Mouse (Mus musculus): ENCODE measurements around the gene Adpgk. TPM values are rescaled to one million over a fixed set of nuclear protein-coding genes. Genes with fewer than 3 reads are reported as not detected.

The Adpgk gene
- total and polyA plus RNA-seq, 2 experiments from 2014 or later: 19.5 to 26.7 TPM

GRCm38 (mm10) chr9:59369220-59369619 is 77.9 kb downstream of the Adpgk start:
- no peaks in the 10 kb centered on the region for H3K9me3 ChIP-seq (ENCODE audit: low read length)
- no peak overlapping the region for H3K4me2 ChIP-seq (ENCODE audit: low read depth, low read length, poor library complexity, severe bottlenecking)
- no peaks in the 10 kb centered on the region for H3K36me3 ChIP-seq (ENCODE audit: insufficient read depth, low read length)
- 76% methylated on average over 5 of the region's 5 CpGs for WGBS
- DNase-seq (ENCODE audit: low spot score) (no peak), ATAC-seq (ENCODE audit: low FRiP score) (no peak)
- no peak overlapping the region for H3K27ac ChIP-seq (ENCODE audit: low read depth, low read length)
- no peaks in the 10 kb centered on the region for H3K4me1 ChIP-seq (ENCODE audit: insufficient read depth, low read length)
- H3K4me3 ChIP-seq (ENCODE audit: low read depth, low read length): no peak overlapping the region
- no peak for TF ChIP-seq CTCF (IDR thresholded peaks at IDR 0.05)
- H3K27me3 ChIP-seq (ENCODE audit: insufficient read depth, low read length): no peaks in the 10 kb centered on the region
- H3K9ac ChIP-seq (replicated peaks; ENCODE audit: low read length, poor library complexity, severe bottlenecking): no peak overlapping the region

GRCm38 (mm10) chr9:59369646-59370045 is 78.3 kb downstream of the Adpgk start:
- 91% methylated on average over 9 of the region's 9 CpGs for WGBS
- H3K4me2 ChIP-seq (ENCODE audit: low read depth, low read length, poor library complexity, severe bottlenecking): no peak overlapping the region
- ATAC-seq (ENCODE audit: low FRiP score): no peak
- no peak for TF ChIP-seq CTCF (IDR thresholded peaks at IDR 0.05)
- H3K9me3 ChIP-seq (ENCODE audit: low read length): no peaks in the 10 kb centered on the region
- H3K27me3 ChIP-seq (ENCODE audit: insufficient read depth, low read length): no peaks in the 10 kb centered on the region
- H3K27ac ChIP-seq (ENCODE audit: low read depth, low read length): no peak overlapping the region
- no peak overlapping the region for H3K4me3 ChIP-seq (ENCODE audit: low read depth, low read length)
- no peak for DNase-seq (ENCODE audit: low spot score)
- no peaks in the 10 kb centered on the region for H3K36me3 ChIP-seq (ENCODE audit: insufficient read depth, low read length)
- H3K4me1 ChIP-seq (ENCODE audit: insufficient read depth, low read length): no peaks in the 10 kb centered on the region
- no peak overlapping the region for H3K9ac ChIP-seq (replicated peaks; ENCODE audit: low read length, poor library complexity, severe bottlenecking)

Other genes starting within 250 kb of the Adpgk start
- gene Bbs4, start 62.0 kb downstream of the Adpgk start, total RNA-seq (2014; rRNA removed): 29.2 and 36.7 TPM in 2 replicates
- gene Bbs4, start 62.0 kb downstream of the Adpgk start, polyA plus RNA-seq (2015; fragmentation: Nextera tagmentation; extraction: Ambion mirVana): 56.0 and 63.4 TPM in 2 replicates
- 47.9 and 60.2 TPM in 2 replicates for gene Arih1, start 195.1 kb downstream of the Adpgk start, total RNA-seq (2014; rRNA removed)
- gene Arih1, start 195.1 kb downstream of the Adpgk start, polyA plus RNA-seq (2015; fragmentation: Nextera tagmentation; extraction: Ambion mirVana): 7.9 and 8.1 TPM in 2 replicates
- gene Hexa, start 248.0 kb downstream of the Adpgk start, total RNA-seq (2014; rRNA removed): 49.6 and 53.8 TPM in 2 replicates
- gene Hexa, start 248.0 kb downstream of the Adpgk start, polyA plus RNA-seq (2015; fragmentation: Nextera tagmentation; extraction: Ambion mirVana): 43.6 and 48.4 TPM in 2 replicates
- 0.99 and 2.3 TPM in 2 replicates for gene Tmem202, start 248.3 kb downstream of the Adpgk start, total RNA-seq (2014; rRNA removed)
- gene Tmem202, start 248.3 kb downstream of the Adpgk start, polyA plus RNA-seq (2015; fragmentation: Nextera tagmentation; extraction: Ambion mirVana): 1.4 and 1.6 TPM in 2 replicates

All from midbrain, postnatal 0 days (tissue).